Mouse (Mus musculus): ENCODE measurements around the gene Spon1. TPM values are rescaled to one million over a fixed set of nuclear protein-coding genes. Genes with fewer than 3 reads are reported as not detected.

Gene Spon1
- total and polyA plus RNA-seq, 3 experiments = not detected

- Histone ChIP-seq H3K4me2 (ENCODE audit: insufficient read depth, low read depth, poor library complexity, severe bottlenecking) (no peak overlapping the region), H3K36me3 (replicated peaks in 1 of 2; ENCODE audit: control insufficient read depth in 1 of 2, insufficient read depth in 1 of 2, low read length in 1 of 2) (no peaks in the 10 kb centered on the region), H3K4me3 (replicated peaks in 1 of 3; ENCODE audit: low read depth in 2 of 3, low read length in 2 of 3, poor library complexity in 1 of 3) (no peak overlapping the region), H3K4me1 (ENCODE audit: control insufficient read depth in 1 of 2, insufficient read depth in 2 of 2) (no peaks in the 10 kb centered on the region), H3K9ac (ENCODE audit: insufficient read depth, low read depth) (no peak overlapping the region), H3K27ac (ENCODE audit: insufficient read depth, low read depth) (no peak overlapping the region), H3K9me3 (replicated peaks; ENCODE audit: low read length) (peaks cover 2% of the 10 kb centered on the region), H3K27me3 (replicated peaks) (peaks cover 52% of the 10 kb centered on the region), H3K79me2 (replicated peaks; ENCODE audit: control insufficient read depth, extremely low read depth, insufficient read depth, poor library complexity, severe bottlenecking) (no peaks in the 10 kb centered on the region)
- in situ Hi-C loops (cut with MboI; ENCODE audit: low pct_ligation_motif_present, low pct_unique_long_range_greater_than_20kb, low sequenced_read_pairs) = no loop called here
- dilution Hi-C loops (cut with MboI; ENCODE audit: extremely low pct_ligation_motif_present, extremely low pct_unique_long_range_greater_than_20kb, low sequenced_read_pairs) = no loop called here
- DNase-seq (ENCODE audit: extremely low read depth) = no peak
- no peak for TF ChIP-seq USF2 (conservative IDR thresholded peaks at IDR 0.05; ENCODE audit: low read depth, low read length)
- no peak for TF ChIP-seq JUND (conservative IDR thresholded peaks at IDR 0.05; ENCODE audit: low read depth, low read length)
- no peak for TF ChIP-seq MAZ (IDR thresholded peaks at IDR 0.05; ENCODE audit: low read depth, low read length)
- TF ChIP-seq E2F4 (IDR thresholded peaks at IDR 0.05; ENCODE audit: insufficient replicate concordance, low read depth, low read length) = no peak
- no peak for TF ChIP-seq ETS1 (conservative IDR thresholded peaks at IDR 0.05; ENCODE audit: low read depth, low read length)
These were observed 51.1 kb downstream of the Spon1 start for GRCm38 (mm10) chr7:113816827-113817334.

GRCm38 (mm10) chr7:113818116-113818515 lies 52.3 kb downstream of the Spon1 start:
- no peaks in the 10 kb centered on the region for H3K4me1 ChIP-seq (ENCODE audit: control insufficient read depth in 1 of 2, insufficient read depth in 2 of 2)
- no peaks in the 10 kb centered on the region for H3K79me2 ChIP-seq (replicated peaks; ENCODE audit: control insufficient read depth, extremely low read depth, insufficient read depth, poor library complexity, severe bottlenecking)
- TF ChIP-seq POLR2A (IDR thresholded peaks at IDR 0.05; ENCODE audit: low read depth, low read length) = no peak
- TF ChIP-seq ZMIZ1 (IDR thresholded peaks at IDR 0.05; ENCODE audit: low read depth, low read length) = no peak
- TF ChIP-seq MAZ (IDR thresholded peaks at IDR 0.05; ENCODE audit: low read depth, low read length) = no peak
- TF ChIP-seq MAFK (IDR thresholded peaks at IDR 0.05; ENCODE audit: insufficient replicate concordance, low read length) = no peak
- TF ChIP-seq NRF1 (IDR thresholded peaks at IDR 0.05; ENCODE audit: low read depth, low read length) = no peak
- no peak overlapping the region for H3K9ac ChIP-seq (ENCODE audit: insufficient read depth, low read depth)
- no peak for DNase-seq (ENCODE audit: extremely low read depth)
- no peak overlapping the region for H3K4me2 ChIP-seq (ENCODE audit: insufficient read depth, low read depth, poor library complexity, severe bottlenecking)
- no peaks in the 10 kb centered on the region for H3K36me3 ChIP-seq (replicated peaks in 1 of 2; ENCODE audit: control insufficient read depth in 1 of 2, insufficient read depth in 1 of 2, low read length in 1 of 2)
- dilution Hi-C loops (cut with MboI; ENCODE audit: extremely low pct_ligation_motif_present, extremely low pct_unique_long_range_greater_than_20kb, low sequenced_read_pairs) (no loop called here), in situ Hi-C loops (cut with MboI; ENCODE audit: low pct_ligation_motif_present, low pct_unique_long_range_greater_than_20kb, low sequenced_read_pairs) (no loop called here)
- H3K27me3 ChIP-seq (replicated peaks) = peaks cover 47% of the 10 kb centered on the region
- no peak overlapping the region for H3K27ac ChIP-seq (ENCODE audit: insufficient read depth, low read depth)
- peaks cover 2% of the 10 kb centered on the region for H3K9me3 ChIP-seq (replicated peaks; ENCODE audit: low read length)
- no peak overlapping the region for H3K4me3 ChIP-seq (replicated peaks in 1 of 3; ENCODE audit: low read depth in 2 of 3, low read length in 2 of 3, poor library complexity in 1 of 3)

- H3K9me3 ChIP-seq (replicated peaks; ENCODE audit: low read length) = no peaks in the 10 kb centered on the region
- no peaks in the 10 kb centered on the region for H3K36me3 ChIP-seq (replicated peaks in 1 of 2; ENCODE audit: control insufficient read depth in 1 of 2, insufficient read depth in 1 of 2, low read length in 1 of 2)
- DNase-seq (ENCODE audit: extremely low read depth) = no peak
- TF ChIP-seq JUN (IDR thresholded peaks at IDR 0.05; ENCODE audit: insufficient read depth, low read depth, low read length) (no peak), ELF1 (IDR thresholded peaks at IDR 0.05; ENCODE audit: low read depth, low read length) (no peak), JUND (conservative IDR thresholded peaks at IDR 0.05; ENCODE audit: low read depth, low read length) (no peak), ZNF384 (IDR thresholded peaks at IDR 0.05; ENCODE audit: low read depth, low read length) (no peak), IRF4 (IDR thresholded peaks at IDR 0.05; ENCODE audit: low read depth, low read length) (no peak), USF2 (conservative IDR thresholded peaks at IDR 0.05; ENCODE audit: low read depth, low read length) (no peak), CTCF (conservative IDR thresholded peaks at IDR 0.05 in 1 of 2, IDR thresholded peaks at IDR 0.05 in 1 of 2; ENCODE audit: low read depth in 2 of 2, low read length in 2 of 2) (no peak), UBTF (IDR thresholded peaks at IDR 0.05; ENCODE audit: low read depth, low read length) (no peak), PAX5 (IDR thresholded peaks at IDR 0.05; ENCODE audit: low read length) (no peak), MEF2A (IDR thresholded peaks at IDR 0.05; ENCODE audit: borderline replicate concordance, low read depth, low read length) (no peak)
- no peak overlapping the region for H3K27ac ChIP-seq (ENCODE audit: insufficient read depth, low read depth)
- dilution Hi-C loops (cut with MboI; ENCODE audit: extremely low pct_ligation_motif_present, extremely low pct_unique_long_range_greater_than_20kb, low sequenced_read_pairs) = no loop called here
- no peak overlapping the region for H3K4me3 ChIP-seq (replicated peaks in 1 of 3; ENCODE audit: low read depth in 2 of 3, low read length in 2 of 3, poor library complexity in 1 of 3)
- no peak overlapping the region for H3K4me2 ChIP-seq (ENCODE audit: insufficient read depth, low read depth, poor library complexity, severe bottlenecking)
- no peak overlapping the region for H3K9ac ChIP-seq (ENCODE audit: insufficient read depth, low read depth)
- H3K4me1 ChIP-seq (ENCODE audit: control insufficient read depth in 1 of 2, insufficient read depth in 2 of 2) = no peaks in the 10 kb centered on the region
- in situ Hi-C loops (cut with MboI; ENCODE audit: low pct_ligation_motif_present, low pct_unique_long_range_greater_than_20kb, low sequenced_read_pairs) = no loop called here
- H3K27me3 ChIP-seq (replicated peaks) = peaks cover 35% of the 10 kb centered on the region
- no peaks in the 10 kb centered on the region for H3K79me2 ChIP-seq (replicated peaks; ENCODE audit: control insufficient read depth, extremely low read depth, insufficient read depth, poor library complexity, severe bottlenecking)
These were observed 54.4 kb downstream of the Spon1 start for GRCm38 (mm10) chr7:113820213-113820612.
